Mouse (Mus musculus): ENCODE measurements at regions not wholly inside any gene's neighbourhood (a gene's known extent, or its start where the extent isn't known, plus 50 kb on each side); places are given as distances from the start of the nearest gene placed in this dataset.

DNA sequence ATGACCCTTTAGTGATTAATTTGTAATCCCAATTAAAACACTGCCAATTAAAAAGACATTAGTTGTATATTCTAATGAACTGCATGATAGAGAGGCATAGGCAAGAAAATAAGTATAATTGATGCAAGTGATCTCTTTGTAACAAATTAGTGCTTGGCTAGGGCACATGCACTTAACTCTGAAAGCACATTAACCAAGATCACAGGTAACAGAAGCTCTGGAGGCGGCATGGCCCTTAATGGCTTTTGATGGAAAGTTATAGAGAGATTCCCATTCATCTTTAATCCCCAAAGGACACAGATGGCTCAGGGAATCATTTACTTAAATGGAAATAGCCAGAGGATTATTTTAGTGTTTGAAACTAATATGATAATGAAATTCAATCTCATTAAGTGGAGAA lies 69.5 kb upstream of the Sema3e start:
- TF ChIP-seq POLR2A (IDR thresholded peaks at IDR 0.05; ENCODE audit: borderline replicate concordance, insufficient read depth, low read length) (no peak), CTCF (IDR thresholded peaks at IDR 0.05; ENCODE audit: borderline replicate concordance, insufficient read depth, low read depth, low read length) (no peak)
- H3K27me3 ChIP-seq (ENCODE audit: control insufficient read depth, insufficient read depth, low read length), result no peaks in the 10 kb centered on the region
- no peak overlapping the region for H3K4me3 ChIP-seq (replicated peaks; ENCODE audit: insufficient read depth, low read depth, low read length)
- no peak overlapping the region for H3K27ac ChIP-seq (ENCODE audit: insufficient read depth, low read length)
- WGBS, result 84% methylated on average over 1 of the region's 1 CpGs
- no peaks in the 10 kb centered on the region for H3K4me1 ChIP-seq (ENCODE audit: control insufficient read depth, insufficient read depth, low read length)
- no peak for DNase-seq

DNA sequence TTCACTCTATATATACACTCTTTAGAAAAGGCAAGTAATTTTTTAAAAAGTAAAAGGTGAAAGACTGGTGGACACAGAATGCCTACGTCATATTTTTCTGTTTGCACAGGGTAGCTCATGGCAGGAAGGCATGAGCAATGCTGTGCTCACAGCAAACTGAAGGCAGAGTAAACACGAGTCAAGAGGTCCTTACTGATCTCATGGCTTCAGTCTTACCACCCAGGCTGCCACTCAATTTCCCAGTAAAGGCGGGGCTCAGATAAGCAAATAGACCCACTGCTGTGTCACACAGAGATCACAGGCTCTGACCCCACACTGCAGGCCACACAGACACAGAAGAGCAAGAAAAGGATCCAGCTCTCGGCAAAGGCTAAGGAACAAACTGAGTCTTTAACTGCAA lies 65.5 kb upstream of the Sema3e start:
- DNase-seq, result no peak
- WGBS, result 55% methylated on average over 4 of the region's 4 CpGs
- no peaks in the 10 kb centered on the region for H3K4me1 ChIP-seq (ENCODE audit: control insufficient read depth, insufficient read depth, low read length)
- TF ChIP-seq CTCF (IDR thresholded peaks at IDR 0.05; ENCODE audit: borderline replicate concordance, insufficient read depth, low read depth, low read length) (no peak), POLR2A (IDR thresholded peaks at IDR 0.05; ENCODE audit: borderline replicate concordance, insufficient read depth, low read length) (no peak)
- no peak overlapping the region for H3K27ac ChIP-seq (ENCODE audit: insufficient read depth, low read length)
- H3K4me3 ChIP-seq (replicated peaks; ENCODE audit: insufficient read depth, low read depth, low read length), result no peak overlapping the region
- no peaks in the 10 kb centered on the region for H3K27me3 ChIP-seq (ENCODE audit: control insufficient read depth, insufficient read depth, low read length)

DNA sequence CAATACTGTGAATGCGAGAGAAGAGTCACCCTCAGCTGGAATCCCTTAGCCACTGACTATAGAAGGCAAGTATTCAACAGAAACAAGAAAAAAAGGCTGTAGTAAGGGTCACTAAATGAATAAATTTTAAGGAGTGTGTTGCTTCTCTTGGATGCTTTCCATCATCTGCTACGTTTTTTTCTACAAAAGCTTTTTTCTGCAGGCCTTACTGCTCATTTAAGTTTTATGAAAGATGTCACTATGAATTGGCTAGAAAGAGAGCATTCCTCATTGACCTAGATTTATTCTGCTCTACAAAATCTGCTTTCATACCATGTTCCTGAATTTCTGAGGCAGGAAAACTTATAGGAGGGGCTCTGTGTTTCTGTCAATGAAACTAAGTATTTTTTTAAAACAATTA lies 59.2 kb upstream of the Sema3e start:
- Histone ChIP-seq H3K27me3 (ENCODE audit: control insufficient read depth, insufficient read depth, low read length) (no peaks in the 10 kb centered on the region), H3K27ac (ENCODE audit: insufficient read depth, low read length) (no peak overlapping the region), H3K4me1 (ENCODE audit: control insufficient read depth, insufficient read depth, low read length) (no peaks in the 10 kb centered on the region), H3K4me3 (replicated peaks; ENCODE audit: insufficient read depth, low read depth, low read length) (no peak overlapping the region)
- WGBS, result 53% methylated on average over 2 of the region's 2 CpGs
- TF ChIP-seq POLR2A (IDR thresholded peaks at IDR 0.05; ENCODE audit: borderline replicate concordance, insufficient read depth, low read length) (no peak), CTCF (IDR thresholded peaks at IDR 0.05; ENCODE audit: borderline replicate concordance, insufficient read depth, low read depth, low read length) (no peak)
- no peak for DNase-seq

DNA sequence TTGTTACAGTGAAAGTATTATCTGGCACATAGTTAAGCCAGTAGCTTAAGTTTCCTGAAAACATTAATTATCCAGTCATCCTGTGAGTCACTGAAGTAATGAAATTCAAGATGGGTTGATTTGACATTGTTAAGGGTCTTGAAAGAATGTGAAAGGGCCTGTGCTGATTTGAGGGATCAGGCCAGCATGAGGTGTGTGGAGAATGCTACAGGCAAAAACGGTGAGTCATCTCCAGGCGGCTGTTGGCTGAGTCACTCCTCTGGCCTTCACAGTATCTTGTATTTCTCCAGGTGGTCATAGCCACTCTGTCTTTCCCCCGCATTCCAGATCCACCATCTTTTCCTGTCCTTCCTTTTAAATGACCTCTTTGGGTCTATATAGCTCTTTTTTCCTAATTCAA lies 50.4 kb upstream of the Sema3e start:
- Histone ChIP-seq H3K4me3 (replicated peaks; ENCODE audit: insufficient read depth, low read depth, low read length) (no peak overlapping the region), H3K4me1 (ENCODE audit: control insufficient read depth, insufficient read depth, low read length) (no peaks in the 10 kb centered on the region), H3K27ac (ENCODE audit: insufficient read depth, low read length) (no peak overlapping the region), H3K27me3 (ENCODE audit: control insufficient read depth, insufficient read depth, low read length) (no peaks in the 10 kb centered on the region)
- 65% methylated on average over 3 of the region's 3 CpGs for WGBS
- TF ChIP-seq CTCF (IDR thresholded peaks at IDR 0.05; ENCODE audit: borderline replicate concordance, insufficient read depth, low read depth, low read length), result no peak
- no peak for TF ChIP-seq POLR2A (IDR thresholded peaks at IDR 0.05; ENCODE audit: borderline replicate concordance, insufficient read depth, low read length)
- DNase-seq, result peak in 1 of 2 experiments; percentile 31

Data from cerebellum, adult 2 months (tissue).